Mouse (Mus musculus) cerebellum, adult (tissue): ENCODE data around the gene Rspry1.
A peak's percentile ranks its signal among the peaks of the same experiment; 100 is the strongest.

ENCODE experiments used
- ATAC-seq: cut with Nextera tagmentation; 2 replicates; pipeline ENCODE4 v1.9.2; 2017; ENCODE audit warnings: mild to moderate bottlenecking, moderate library complexity, mixed read lengths; ENCODE audit not compliant: insufficient number of reproducible peaks, low FRiP score, low TSS enrichment

Rspry1 gene

DNA sequence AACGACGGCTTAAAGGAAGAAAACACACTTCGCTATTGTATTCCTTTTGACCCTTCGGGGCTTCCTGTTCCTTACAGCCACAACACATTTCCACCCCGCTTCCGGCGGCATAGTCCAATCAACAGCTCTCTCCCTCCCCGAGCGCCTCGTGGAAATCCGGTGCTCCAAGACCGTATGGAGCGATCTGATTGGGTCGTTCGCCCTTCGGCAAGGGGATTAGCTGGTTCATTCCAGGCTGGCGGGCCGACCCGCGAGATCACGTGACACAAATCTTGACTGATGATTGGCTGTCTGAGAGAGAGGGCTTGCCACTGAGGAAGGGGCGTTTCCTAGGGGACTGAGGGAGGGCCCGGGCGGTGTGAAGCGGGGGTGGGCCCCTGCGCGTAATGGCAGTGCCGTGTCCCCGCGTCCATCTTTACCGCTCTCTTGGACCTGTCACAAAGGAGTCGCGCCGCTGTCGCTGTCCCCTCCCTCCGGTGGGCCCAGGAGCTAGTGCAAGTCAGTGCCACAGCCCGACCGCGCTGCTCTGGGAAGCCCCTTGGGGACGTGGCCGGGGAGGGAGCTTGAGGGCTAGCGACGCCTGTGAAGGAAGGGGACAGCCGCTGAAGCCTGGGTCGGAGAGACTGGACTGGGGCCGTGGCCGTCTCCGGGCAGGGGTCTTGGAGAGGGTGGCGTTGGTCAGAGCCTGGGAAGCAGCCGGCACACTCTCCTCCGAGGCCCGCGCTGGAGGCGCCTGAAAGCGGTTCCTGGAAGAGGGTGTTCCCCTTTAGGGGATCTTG, at the start of gene Rspry1, which contains the start of gene Fam192a:
Gene Rspry1, plus strand, starts transcription at position 331 of the 779 bp plus-strand sequence.
Gene Fam192a, minus strand, starts transcription at position 391 of the 779 bp plus-strand sequence.
- ATAC-seq, result peak; percentile 99

DNA sequence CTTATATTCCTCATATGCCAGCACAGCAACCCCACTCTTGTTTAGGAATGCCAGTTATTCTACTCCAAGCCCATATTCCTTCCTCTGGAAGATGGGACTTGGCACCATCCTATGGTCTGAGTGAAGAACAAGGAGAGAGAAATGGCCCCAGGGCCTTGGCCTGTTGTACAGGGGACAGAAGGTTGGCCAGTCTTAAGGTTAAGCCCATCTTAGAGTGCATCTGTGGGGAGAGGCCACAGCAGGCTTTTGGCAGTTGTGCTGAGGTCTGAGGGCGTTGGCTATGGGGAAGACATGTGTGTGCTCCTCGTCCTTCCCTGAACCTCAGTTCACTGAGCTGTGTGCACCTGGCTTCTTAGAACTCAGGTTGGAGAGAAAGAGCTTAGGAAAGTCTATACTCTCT, 49.0 kb upstream of the Rspry1 start:
- ATAC-seq, result no peak

DNA sequence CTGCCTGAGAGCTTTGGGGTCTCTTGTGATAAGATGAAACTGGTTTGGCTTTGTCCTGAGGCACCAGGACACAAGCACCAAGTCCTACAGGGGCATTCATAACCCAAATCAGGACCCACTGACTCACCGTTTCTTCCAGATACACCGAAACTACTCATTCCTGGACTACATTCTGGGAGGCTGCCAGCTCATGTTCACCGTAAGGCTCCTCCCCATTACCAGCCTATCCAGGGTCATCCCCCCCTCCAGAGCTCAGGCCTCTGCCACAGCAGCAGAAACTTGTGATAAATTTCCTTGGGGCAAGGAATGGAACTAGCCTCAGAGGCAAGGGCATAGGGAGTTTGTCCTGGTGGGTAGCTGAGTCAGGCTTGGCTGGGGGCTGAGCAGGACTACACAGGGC, 44.5 kb upstream of the Rspry1 start:
- ATAC-seq, result no peak

DNA sequence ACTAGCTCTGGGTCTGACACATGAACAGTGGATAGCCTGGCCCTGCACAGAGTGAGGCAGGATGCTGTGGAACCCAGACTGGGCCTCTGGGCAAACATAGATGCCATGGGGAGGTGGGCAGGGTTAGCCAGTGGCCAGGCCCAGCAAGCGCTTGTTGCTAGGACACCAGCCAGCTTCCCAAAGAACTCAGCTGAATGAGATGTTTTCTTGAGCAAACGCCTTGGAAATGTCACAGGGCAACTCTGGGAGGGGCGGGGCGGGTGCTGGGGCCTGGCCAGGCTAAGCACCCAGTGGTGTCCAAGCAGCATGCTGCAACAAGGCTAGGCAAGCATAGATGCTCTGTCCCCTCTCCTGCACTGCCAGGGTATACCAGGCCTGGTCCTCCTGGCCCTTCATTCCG, 40.5 kb upstream of the Rspry1 start:
- no peak for ATAC-seq

DNA sequence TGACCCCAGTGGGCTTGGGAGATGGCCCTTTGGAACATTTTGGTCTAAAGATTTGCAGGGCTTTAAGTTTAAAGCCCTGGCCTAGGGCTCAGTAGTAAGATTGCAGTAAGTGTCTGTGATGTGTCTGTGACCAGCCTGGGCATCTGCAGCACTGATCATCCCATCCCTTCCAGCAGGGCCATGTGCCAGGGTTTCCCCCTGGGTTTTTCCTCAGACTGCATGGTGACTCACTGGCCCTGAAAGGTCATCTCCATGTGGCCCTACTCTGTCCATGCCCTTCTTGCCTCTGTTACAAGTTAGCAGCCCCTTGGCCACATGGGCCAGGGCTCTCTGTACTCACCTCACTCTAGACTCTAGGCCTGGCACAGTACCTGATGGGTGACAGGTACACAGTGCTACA, 37.3 kb upstream of the Rspry1 start:
- ATAC-seq, result no peak

DNA sequence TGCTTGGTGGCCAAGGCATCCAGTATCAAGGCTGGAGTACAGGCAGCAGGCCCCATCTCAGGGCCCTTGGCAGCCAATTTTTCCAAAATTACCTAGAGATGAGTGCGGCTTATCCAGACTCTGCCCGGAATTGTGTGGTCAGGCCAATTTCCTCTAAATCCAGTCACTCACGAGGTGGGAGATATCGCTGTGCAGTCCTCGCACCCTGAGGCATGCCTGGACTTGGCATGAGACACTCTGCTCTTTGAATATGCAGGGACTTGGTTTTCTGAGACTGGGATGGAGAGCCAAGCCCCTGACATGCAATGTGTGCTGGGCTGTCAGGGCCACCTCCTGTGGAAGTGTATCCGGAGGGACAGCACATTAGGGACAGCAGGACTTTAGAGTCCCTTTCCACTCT, 35.7 kb upstream of the Rspry1 start:
- ATAC-seq, result no peak

DNA sequence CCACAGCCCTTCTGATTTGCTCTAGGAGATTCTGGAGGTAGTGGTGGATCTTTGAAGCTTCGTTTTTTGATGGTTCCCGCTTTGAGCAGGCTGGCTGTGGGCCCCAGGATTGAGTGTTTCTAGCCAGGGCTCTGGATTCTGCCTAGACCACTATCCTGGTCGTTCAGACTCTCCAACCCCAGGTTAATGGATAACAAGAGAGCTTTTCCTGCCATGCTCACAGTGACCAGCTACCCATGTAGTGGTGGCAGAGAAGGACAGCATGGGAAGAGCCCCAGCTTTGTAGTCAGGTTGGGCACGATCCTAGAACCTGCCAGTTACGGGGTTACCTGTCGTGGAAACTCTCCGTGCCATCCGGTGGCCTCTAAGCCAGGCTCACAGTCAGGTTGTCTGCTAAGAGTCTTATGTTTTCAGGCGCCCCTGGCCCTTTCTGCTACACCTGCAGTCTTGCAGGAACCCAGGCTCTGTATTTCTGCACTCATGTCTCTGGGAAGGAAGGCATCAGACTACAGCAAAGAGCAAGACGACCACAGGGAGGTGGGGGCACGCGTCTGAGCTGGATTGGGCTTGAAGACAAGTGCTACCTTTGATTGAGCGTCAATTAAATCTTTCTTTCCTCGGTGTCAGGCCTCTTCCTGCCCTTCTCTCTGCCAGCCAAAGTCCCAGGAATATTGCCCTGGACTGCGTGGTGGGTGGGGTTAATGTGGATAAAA, 35.1 kb upstream of the Rspry1 start:
- ATAC-seq, result no peak

DNA sequence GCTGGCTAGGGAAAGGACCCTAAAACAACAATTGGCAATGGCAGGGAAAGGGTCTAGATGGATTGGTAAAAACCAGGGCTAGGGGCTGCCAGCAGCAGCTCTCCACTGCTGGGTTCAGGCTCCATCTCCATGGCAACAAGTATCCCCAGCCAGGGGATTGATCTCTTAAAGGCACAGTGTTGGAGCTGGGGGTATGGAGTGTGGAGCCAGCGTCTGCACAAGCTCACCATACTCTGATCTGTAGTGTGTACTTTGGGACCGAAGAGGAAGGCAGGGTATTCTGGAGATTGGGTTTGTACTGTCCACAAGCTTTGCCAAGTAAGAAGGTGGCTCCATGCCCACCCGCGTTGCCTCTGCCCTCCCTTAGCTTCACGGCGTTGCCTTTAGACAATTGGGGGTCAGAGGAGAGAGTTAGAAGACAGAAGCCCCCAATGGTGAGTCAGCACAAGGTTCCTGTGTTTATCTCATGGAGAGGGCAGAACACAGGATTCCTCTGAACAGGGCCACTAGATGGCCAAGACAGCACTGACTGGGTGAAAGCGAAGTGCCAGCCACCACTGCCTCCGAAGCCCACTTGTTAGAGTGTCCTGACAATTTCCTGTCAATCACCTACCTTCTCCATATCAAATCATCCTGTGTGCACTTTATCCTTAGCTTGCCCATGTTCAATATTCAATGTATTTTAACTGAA, 34.4 kb upstream of the Rspry1 start:
- no peak for ATAC-seq

DNA sequence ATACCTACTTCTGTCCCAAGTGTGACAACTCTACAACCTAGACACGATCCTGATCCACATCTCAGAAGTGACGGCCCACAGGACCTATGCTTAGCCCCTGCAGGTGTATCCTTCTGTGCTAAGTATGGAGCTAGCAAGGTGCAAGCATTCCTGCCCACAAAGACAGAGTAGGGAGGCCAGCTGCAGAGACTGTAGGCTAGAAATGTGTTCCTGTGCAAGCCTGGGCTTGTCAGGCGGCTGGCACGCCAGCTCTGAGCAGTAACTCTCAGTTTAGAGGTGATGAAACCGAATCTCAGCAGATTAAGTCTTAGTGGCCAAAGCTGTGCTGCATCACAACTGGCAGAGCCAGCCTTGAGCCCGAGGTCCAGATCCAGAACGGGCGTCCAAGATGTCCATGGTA, 33.6 kb upstream of the Rspry1 start:
- ATAC-seq, result no peak

DNA sequence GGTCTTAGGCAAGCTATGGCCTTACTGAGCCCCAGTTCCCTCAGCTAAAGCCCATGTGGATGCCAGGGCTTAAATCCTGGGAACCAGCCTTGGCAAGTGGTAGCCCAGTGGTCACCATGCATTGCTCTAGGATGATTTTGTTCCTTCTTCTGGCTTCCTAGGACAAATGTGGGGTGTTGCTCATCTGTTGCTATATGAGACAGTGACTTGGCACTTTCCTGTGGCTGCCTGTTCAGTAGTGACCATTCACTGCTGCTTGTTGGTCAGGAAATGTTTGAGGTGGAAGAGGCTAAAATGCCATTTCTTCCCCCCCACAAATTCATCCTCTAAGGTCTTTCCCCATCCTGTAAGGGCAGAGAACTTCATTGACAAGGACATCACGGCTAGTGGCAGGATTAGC, 32.3 kb upstream of the Rspry1 start:
- no peak for ATAC-seq

DNA sequence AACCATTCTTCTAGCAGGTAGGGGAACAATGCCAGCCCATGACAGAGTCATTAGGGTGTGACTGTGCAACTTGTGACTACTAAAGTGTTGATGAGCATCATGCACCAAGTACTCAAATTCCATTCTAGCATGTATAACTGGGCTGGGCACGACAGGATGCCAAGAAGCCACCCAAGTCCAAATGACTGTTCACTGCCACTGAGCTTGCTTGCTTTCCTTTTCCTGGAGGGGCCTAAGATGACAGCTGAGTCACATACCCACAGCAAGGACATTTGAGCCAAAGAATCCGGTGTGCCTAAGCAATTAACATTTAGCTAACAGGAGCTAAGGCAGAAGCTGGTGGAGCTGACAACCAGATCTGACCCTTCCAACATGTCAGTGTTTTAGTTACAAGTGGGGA, 29.8 kb upstream of the Rspry1 start:
- ATAC-seq, result no peak

DNA sequence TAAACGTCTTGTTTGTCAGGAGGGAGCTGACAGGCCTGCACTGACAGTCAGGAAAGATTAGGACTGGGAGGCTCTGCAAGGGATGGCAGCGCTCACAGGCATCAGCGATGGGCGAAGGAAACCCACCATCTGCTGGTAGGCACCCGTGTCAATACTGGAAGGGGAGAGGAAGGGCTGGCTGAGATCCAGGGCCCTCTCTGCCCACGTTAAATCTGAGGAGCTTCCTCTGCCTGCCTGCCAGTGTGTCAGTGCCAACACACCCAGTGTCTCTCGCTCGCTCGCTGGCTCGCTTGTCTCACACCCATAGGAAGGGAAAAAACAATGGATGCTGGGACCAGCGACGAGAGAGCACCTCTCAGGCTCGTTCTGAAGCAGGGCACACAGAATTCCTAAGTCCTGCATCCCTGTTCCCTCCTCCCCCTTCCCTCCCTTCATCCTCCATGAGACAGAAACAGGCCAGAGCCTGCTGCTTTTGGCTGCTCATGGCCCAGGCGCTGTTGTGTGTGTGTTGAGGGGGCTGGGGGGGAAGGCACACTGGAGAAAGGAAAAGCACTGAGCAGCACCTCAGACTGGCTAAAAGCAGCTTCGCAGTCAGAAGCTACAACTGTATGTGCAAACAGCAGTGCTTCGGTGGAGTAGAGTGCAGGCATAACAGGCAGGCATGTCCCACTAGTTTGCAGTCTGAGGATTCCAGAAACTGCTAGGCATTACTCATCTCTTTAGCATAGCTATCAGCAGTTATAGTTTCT, 27.4 kb upstream of the Rspry1 start:
- peak; percentile 77 for ATAC-seq

DNA sequence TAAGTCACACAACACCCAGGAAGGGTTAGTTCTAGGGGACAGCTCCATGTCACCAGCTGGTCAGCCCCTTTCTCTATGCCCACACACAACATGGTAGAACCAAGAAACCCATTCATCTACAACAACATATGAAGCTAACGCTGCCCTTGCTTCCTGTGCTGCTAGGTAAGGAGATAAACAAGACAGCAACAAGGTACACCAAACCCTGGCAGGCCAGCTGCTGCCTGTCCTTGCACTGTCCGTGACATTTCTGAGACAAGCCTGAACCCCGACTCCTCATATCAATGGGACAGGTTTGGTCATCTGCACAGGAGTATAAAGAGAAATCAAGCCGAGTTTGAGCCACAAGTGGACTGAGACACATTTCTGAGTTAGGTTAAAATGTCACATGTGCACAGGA, 26.6 kb upstream of the Rspry1 start:
- ATAC-seq, result no peak

DNA sequence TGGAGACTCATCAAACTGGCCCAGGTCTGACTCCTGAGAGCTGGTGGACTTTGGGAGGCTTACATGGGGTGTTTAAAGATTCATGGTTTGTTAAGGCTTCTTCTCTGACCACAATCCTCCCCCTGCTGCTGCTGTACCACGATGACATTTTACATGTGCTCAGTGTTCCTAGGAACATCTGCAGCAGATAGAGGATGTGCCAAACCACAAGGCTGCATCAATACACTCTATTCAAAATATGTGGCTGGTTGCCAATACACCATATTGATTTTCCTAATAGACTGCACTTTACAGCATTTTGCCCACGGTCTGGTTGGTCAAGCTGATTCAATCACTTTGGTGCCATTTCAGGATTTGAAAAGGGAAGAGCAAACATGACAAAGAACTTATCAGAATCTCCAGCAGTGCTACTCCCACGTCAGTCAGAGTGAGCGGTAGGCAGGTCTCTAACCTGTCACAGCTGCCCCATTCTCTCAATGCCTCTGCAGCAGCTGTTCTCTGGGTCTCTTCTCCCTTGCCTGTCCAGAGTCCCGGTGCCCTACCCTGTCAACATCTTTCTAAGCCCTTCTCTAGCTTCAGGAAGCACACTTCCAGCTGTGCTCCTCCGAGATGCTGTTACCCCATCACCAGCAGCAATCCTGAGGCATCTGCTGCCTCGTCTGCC, 19.8 kb upstream of the Rspry1 start:
- no peak for ATAC-seq

DNA sequence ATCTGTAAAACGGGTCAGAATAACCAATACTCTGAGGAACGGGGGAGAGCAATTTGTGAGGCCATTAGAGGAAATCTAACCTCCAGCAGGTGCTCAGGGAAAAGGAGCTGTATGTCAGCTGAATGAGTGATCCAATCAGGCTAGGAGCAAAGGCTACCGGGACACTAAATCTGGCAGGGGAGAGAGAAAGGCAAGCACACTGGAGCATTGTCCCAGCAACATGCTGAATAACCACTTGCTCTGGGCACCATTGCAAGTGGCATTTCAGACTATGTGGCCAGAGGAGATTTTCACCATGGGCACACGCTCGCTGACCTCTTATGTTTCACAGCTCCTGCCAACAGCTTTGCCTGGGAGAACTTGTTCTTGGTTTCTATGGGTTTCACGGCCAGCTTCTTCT, 19.2 kb upstream of the Rspry1 start:
- no peak for ATAC-seq

DNA sequence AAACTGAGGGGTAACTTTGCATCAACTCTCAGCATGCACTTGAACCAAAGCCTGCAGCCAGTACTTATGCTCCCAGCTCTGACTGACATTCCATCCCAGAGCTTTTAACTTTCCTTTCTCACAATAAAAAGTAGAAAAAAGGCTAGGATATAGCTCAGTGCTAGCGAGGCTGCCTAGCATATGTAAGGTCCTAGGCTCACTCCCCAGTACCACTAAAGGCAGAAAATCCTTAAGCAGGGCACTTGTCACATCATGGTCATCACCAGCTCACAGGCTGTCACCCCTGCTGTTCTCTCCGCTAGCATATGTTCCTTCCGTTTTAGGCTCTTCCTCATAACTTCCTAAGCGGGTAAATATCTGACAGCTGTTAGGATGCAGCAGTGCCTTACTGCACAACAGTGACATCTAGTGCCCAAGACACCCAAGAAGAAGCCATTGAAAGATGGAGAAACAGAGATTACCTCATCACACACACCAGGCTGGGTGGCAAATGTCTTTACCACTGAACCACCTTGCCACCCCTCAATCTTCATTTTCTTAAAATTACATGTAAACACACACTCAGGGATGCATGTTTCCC, 17.4 kb upstream of the Rspry1 start:
- ATAC-seq, result no peak

DNA sequence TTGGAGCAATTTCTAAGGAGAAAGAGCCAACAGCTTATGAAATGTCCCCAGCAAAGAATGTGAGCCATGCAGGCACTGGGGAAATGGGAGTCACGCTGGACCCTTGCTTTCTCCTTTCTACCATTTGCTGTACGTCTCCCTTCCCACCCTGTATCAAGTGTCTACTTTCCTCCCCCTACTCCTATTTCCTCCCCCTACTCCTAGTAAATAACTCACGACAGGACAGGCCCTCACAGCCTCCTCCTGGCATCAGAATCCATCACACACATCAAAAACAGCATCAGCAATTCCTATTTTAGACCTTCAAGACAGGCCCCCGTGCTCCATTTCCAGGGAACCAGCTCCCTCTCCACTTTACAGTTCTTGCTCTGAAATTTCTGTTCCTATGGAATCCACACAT, 10.0 kb upstream of the Rspry1 start:
- no peak for ATAC-seq

DNA sequence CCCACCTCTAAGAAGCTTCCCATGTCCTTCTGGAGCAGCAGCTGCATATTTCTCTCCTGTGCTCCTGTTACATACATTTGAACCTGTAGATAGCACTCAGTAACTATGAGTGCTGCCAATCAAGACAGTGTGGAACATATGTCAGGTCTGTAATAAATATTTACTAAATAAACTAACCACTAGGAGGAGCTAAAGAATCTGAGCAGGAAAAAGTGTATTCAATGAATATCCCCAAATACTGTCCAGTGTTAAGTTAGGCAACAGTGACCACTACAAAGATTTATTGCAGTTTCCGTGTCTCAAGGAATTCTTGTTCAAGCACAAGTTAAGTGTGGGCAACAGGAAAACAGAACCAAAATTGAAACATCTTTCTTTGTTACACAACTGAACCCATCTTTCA, 7.5 kb upstream of the Rspry1 start:
- ATAC-seq, result no peak

DNA sequence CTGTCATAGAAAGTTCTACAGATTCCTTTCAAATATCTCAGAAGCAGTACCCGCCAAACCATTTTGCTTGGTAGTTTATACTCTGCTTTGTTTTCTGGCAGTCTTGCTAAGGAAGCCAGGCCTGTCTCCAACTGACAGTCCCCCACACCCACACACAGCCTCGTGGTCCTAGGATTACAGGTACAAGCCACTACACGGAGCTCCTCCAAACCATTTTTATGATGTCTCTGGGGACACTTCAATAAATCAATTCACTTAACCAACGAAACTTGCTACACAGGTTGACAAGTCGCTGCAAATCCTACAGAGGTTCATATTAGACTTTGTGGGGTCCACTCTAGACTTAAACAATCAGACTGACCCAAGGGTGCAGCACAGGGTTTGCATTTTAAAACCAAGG, 1.3 kb upstream of the Rspry1 start:
- ATAC-seq, result no peak
